12 mouse cellular contexts compared by ENCODE assay signal in the genomic region with DNA sequence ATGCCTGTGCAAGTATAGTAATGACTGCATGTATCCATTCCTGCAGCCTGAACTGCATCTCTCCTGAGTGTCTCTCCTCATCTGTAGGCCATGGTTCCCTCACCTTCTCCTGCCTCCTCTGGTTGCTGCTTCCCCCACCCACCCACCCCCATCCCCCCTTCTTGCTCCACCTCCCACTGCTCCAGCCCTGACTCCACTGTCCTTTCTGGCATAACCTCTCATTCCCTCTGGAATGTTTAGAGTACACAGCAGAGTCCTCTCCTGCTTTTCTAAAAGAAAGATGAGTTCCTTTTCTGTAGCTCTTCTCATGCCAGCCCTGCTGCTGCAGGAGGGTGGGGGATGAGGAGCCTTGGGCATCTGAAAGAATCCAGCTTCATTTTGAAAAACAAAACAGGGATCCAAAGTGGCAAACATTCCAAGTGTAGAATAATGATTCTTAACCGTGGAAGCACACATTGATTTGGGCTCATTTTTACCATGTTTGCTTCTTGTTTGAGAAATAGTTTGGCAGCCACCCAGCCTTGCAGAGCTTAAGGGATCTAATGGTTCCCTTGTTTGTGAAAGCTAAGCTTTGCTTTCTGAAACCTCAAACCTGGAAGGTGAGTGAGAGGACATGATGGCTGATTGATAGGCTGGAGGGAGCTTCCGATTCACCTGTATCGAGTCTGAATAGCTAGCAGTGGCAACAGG.
DNase-seq lines count a peak whose midpoint lies in the region; ATAC-seq and TF ChIP-seq lines count a peak whose summit lies in the region.
"Had no signal": no experiment of that assay in that cellular context is flagged by ENCODE, and none has a peak within 500 bp of the region (broad histone marks: within the 10 kb centered on the region; RNA-seq: fewer than 3 reads in every experiment).

No protein-coding gene starts in this region.

- H3K27me3 ChIP-seq in embryonic facial prominence, embryonic 13.5 days = no peaks in the 10 kb centered on the region
- no peaks in the 10 kb centered on the region for H3K27me3 ChIP-seq in embryonic facial prominence, embryonic 10.5 days (replicated peaks; ENCODE audit: low read depth, poor library complexity, severe bottlenecking)
- no peaks in the 10 kb centered on the region for H3K27me3 ChIP-seq in limb, embryonic 14.5 days (ENCODE audit: control insufficient read depth, insufficient read depth, low read length)
- H3K27me3 ChIP-seq in limb, embryonic 10.5 days (ENCODE audit: low read depth, poor library complexity, severe bottlenecking) = no peaks in the 10 kb centered on the region
- H3K27me3 ChIP-seq in forebrain, embryonic 14.5 days (replicated peaks; ENCODE audit: control insufficient read depth, insufficient read depth, low read length) = no peaks in the 10 kb centered on the region
- H3K27me3 ChIP-seq in midbrain, postnatal 0 days (ENCODE audit: insufficient read depth, low read length) = no peaks in the 10 kb centered on the region
- H3K27me3 ChIP-seq: liver, embryonic 15.5 days; neural tube, embryonic 12.5 days had no signal

- H3K36me3 ChIP-seq in embryonic facial prominence, embryonic 13.5 days = peaks cover 35% of the 10 kb centered on the region
- H3K36me3 ChIP-seq in embryonic facial prominence, embryonic 10.5 days (replicated peaks) = peaks cover 78% of the 10 kb centered on the region
- H3K36me3 ChIP-seq in limb, embryonic 14.5 days (ENCODE audit: control insufficient read depth, insufficient read depth, low read length) = peaks cover 24% of the 10 kb centered on the region
- H3K36me3 ChIP-seq in limb, embryonic 10.5 days = peaks cover 71% of the 10 kb centered on the region
- H3K36me3 ChIP-seq in forebrain, embryonic 14.5 days (ENCODE audit: control insufficient read depth, insufficient read depth, low read length) = peaks cover 23% of the 10 kb centered on the region
- peaks cover 16% of the 10 kb centered on the region; the same call in 1 of the 2 replicates for H3K36me3 ChIP-seq in midbrain, postnatal 0 days (ENCODE audit: insufficient read depth, low read length)

- no peak overlapping the region for H3K4me3 ChIP-seq in embryonic facial prominence, embryonic 13.5 days
- no peak overlapping the region for H3K4me3 ChIP-seq in embryonic facial prominence, embryonic 10.5 days
- no peak overlapping the region for H3K4me3 ChIP-seq in limb, embryonic 14.5 days (replicated peaks; ENCODE audit: low read length)
- H3K4me3 ChIP-seq in limb, embryonic 10.5 days = no peak overlapping the region
- H3K4me3 ChIP-seq in forebrain, embryonic 14.5 days (ENCODE audit: low read depth, low read length) = no peak overlapping the region
- no peak overlapping the region for H3K4me3 ChIP-seq in midbrain, postnatal 0 days (ENCODE audit: low read depth, low read length)
- H3K4me3 ChIP-seq: liver, embryonic 15.5 days; neural tube, embryonic 12.5 days had no signal

- no peak overlapping the region for H3K4me2 ChIP-seq in embryonic facial prominence, embryonic 13.5 days
- H3K4me2 ChIP-seq in limb, embryonic 14.5 days (replicated peaks; ENCODE audit: low read depth, low read length, severe bottlenecking) = no peak overlapping the region
- H3K4me2 ChIP-seq in forebrain, embryonic 14.5 days (ENCODE audit: low read length) = no peak overlapping the region
- no peak overlapping the region for H3K4me2 ChIP-seq in midbrain, postnatal 0 days (ENCODE audit: low read depth, low read length, poor library complexity, severe bottlenecking)
- H3K4me2 ChIP-seq: liver, embryonic 15.5 days; neural tube, embryonic 12.5 days had no signal

- H3K27ac ChIP-seq in embryonic facial prominence, embryonic 13.5 days = peak overlapping the region; percentile 41
- H3K27ac ChIP-seq in embryonic facial prominence, embryonic 10.5 days (replicated peaks) = no peak overlapping the region
- peak overlapping the region; percentile 46; the same call in 1 of the 2 replicates for H3K27ac ChIP-seq in limb, embryonic 14.5 days (replicated peaks; ENCODE audit: low read depth, low read length)
- no peak overlapping the region for H3K27ac ChIP-seq in limb, embryonic 10.5 days
- H3K27ac ChIP-seq in forebrain, embryonic 14.5 days (ENCODE audit: low read depth, low read length) = no peak overlapping the region; the same call in 1 of the 2 replicates
- H3K27ac ChIP-seq in midbrain, postnatal 0 days (ENCODE audit: low read depth, low read length) = 0 out of 2 replicates have a peak overlapping the region, but pooled peaks have one; percentile 51
- H3K27ac ChIP-seq: liver, embryonic 15.5 days; neural tube, embryonic 12.5 days had no signal

- H3K4me1 ChIP-seq in embryonic facial prominence, embryonic 13.5 days = peaks cover 13% of the 10 kb centered on the region
- H3K4me1 ChIP-seq in embryonic facial prominence, embryonic 10.5 days = peaks cover 3% of the 10 kb centered on the region; the same call in 1 of the 2 replicates
- H3K4me1 ChIP-seq in limb, embryonic 14.5 days (ENCODE audit: control insufficient read depth, insufficient read depth, low read length) = peaks cover 5% of the 10 kb centered on the region; the same call in 1 of the 2 replicates
- no peaks in the 10 kb centered on the region for H3K4me1 ChIP-seq in limb, embryonic 10.5 days
- peaks cover 6% of the 10 kb centered on the region; the same call in 1 of the 2 replicates for H3K4me1 ChIP-seq in forebrain, embryonic 14.5 days (ENCODE audit: control insufficient read depth, insufficient read depth, low read length)
- no peaks in the 10 kb centered on the region for H3K4me1 ChIP-seq in midbrain, postnatal 0 days (ENCODE audit: insufficient read depth, low read length)
- H3K4me1 ChIP-seq: liver, embryonic 15.5 days had no signal

- no peaks in the 10 kb centered on the region for H3K9me3 ChIP-seq in embryonic facial prominence, embryonic 13.5 days
- no peaks in the 10 kb centered on the region for H3K9me3 ChIP-seq in embryonic facial prominence, embryonic 10.5 days
- no peaks in the 10 kb centered on the region for H3K9me3 ChIP-seq in limb, embryonic 14.5 days (ENCODE audit: control insufficient read depth, low read length)
- H3K9me3 ChIP-seq in limb, embryonic 10.5 days (replicated peaks) = no peaks in the 10 kb centered on the region
- no peaks in the 10 kb centered on the region for H3K9me3 ChIP-seq in forebrain, embryonic 14.5 days (replicated peaks; ENCODE audit: control insufficient read depth, low read length)
- no peaks in the 10 kb centered on the region for H3K9me3 ChIP-seq in midbrain, postnatal 0 days (ENCODE audit: low read length)
- H3K9me3 ChIP-seq: liver, embryonic 15.5 days; neural tube, embryonic 12.5 days had no signal

- no peak for TF ChIP-seq CTCF in midbrain, postnatal 0 days (IDR thresholded peaks at IDR 0.05)

- WGBS in embryonic facial prominence, embryonic 13.5 days = 68% methylated on average over 3 of the region's 3 CpGs
- 89% methylated on average over 3 of the region's 3 CpGs for WGBS in embryonic facial prominence, embryonic 10.5 days
- WGBS in limb, embryonic 14.5 days = 73% methylated on average over 3 of the region's 3 CpGs
- 94% methylated on average over 3 of the region's 3 CpGs for WGBS in limb, embryonic 10.5 days
- WGBS in forebrain, embryonic 14.5 days = 59% methylated on average over 3 of the region's 3 CpGs
- WGBS in midbrain, postnatal 0 days = 64% methylated on average over 3 of the region's 3 CpGs

- no peak for DNase-seq in embryonic facial prominence, embryonic 10.5 days (ENCODE audit: low spot score)
- no peak for DNase-seq in limb, embryonic 14.5 days (ENCODE audit: low spot score)
- no peak for DNase-seq in limb, embryonic 10.5 days (ENCODE audit: low spot score)
- DNase-seq in forebrain, embryonic 14.5 days (ENCODE audit: low spot score) = peak; percentile 37
- no peak for DNase-seq in midbrain, postnatal 0 days (ENCODE audit: low spot score)
- no peak for DNase-seq in gastrocnemius, postnatal 10 days
- no peak for DNase-seq in cerebellum, adult 18-20 months
- DNase-seq: adrenal gland, postnatal 25 days; cerebellum, postnatal 14 days had no signal

- ATAC-seq in embryonic facial prominence, embryonic 13.5 days (ENCODE audit: insufficient number of reproducible peaks, insufficient read depth, low FRiP score, low TSS enrichment, low read depth) = no peak
- no peak for ATAC-seq in limb, embryonic 14.5 days (ENCODE audit: low FRiP score, low read depth)
- no peak for ATAC-seq in forebrain, embryonic 14.5 days
- ATAC-seq in midbrain, postnatal 0 days (ENCODE audit: low FRiP score) = no peak

- no peak overlapping the region for H3K9ac ChIP-seq in embryonic facial prominence, embryonic 13.5 days
- H3K9ac ChIP-seq in limb, embryonic 14.5 days (ENCODE audit: low read depth, low read length, severe bottlenecking) = no peak overlapping the region
- no peak overlapping the region for H3K9ac ChIP-seq in forebrain, embryonic 14.5 days (ENCODE audit: low read length)
- no peak overlapping the region for H3K9ac ChIP-seq in midbrain, postnatal 0 days (replicated peaks; ENCODE audit: low read length, poor library complexity, severe bottlenecking)
- H3K9ac ChIP-seq: liver, embryonic 15.5 days; neural tube, embryonic 12.5 days had no signal

- TF ChIP-seq POLR2A in limb, embryonic 14.5 days (IDR thresholded peaks at IDR 0.05; ENCODE audit: borderline replicate concordance, extremely low read depth, insufficient read depth, insufficient read length) = no peak

Comparison
In these comparisons a context has a peak if more than half of its experiments do, and no peak if none do; other contexts are left out.
1. H3K27ac ChIP-seq: peak in embryonic facial prominence, embryonic 13.5 days (single experiment), limb, embryonic 14.5 days (single experiment) and midbrain, postnatal 0 days (single experiment); none in embryonic facial prominence, embryonic 10.5 days (single experiment), limb, embryonic 10.5 days (single experiment) and forebrain, embryonic 14.5 days (single experiment).